Mouse (Mus musculus) hindbrain, embryonic 15.5 days (tissue): Measurements from ENCODE around the gene Zfp607b. TPM values are rescaled to one million over a fixed set of nuclear protein-coding genes. Genes with fewer than 3 reads are reported as not detected.

Experiments
- polyA plus RNA-seq: library from polyadenylated mRNA; unstranded; fragments of >200 nt; fragmentation: Nextera tagmentation; extraction: Ambion mirVana; gene quantifications from 2 replicates; pipeline ENCODE4 v1.2.1, GENCODE M21; 2015

The Zfp607b gene
- polyA plus RNA-seq, 1 experiment from 2014 or later, result 13.8 TPM

Other genes with a start within 250 kb of the Zfp607b start
- 3.2 and 3.7 TPM in 2 replicates for gene Sptbn4, start 241.7 kb upstream of the Zfp607b start, polyA plus RNA-seq
- 20.2 and 24.0 TPM in 2 replicates for gene Blvrb, start 241.4 kb upstream of the Zfp607b start, polyA plus RNA-seq
- gene Sertad3, start 215.6 kb upstream of the Zfp607b start, polyA plus RNA-seq, result 10.5 and 11.3 TPM in 2 replicates
- 9.3 and 9.8 TPM in 2 replicates for gene Sertad1, start 202.4 kb upstream of the Zfp607b start, polyA plus RNA-seq
- gene Prx, start 190.0 kb upstream of the Zfp607b start, polyA plus RNA-seq, result 1.8 and 1.9 TPM in 2 replicates
- 0.82 and 1.0 TPM in 2 replicates for gene Hipk4, start 166.1 kb upstream of the Zfp607b start, polyA plus RNA-seq
- gene Pld3, start 136.1 kb upstream of the Zfp607b start, polyA plus RNA-seq, result 189 TPM in 2 replicates
- gene 2310022A10Rik, start 136.1 kb upstream of the Zfp607b start, polyA plus RNA-seq, result 32.0 and 36.6 TPM in 2 replicates
- 66.3 and 74.2 TPM in 2 replicates for gene Akt2, start 97.8 kb upstream of the Zfp607b start, polyA plus RNA-seq
- 80.0 and 88.8 TPM in 2 replicates for gene Ttc9b, start 35.4 kb upstream of the Zfp607b start, polyA plus RNA-seq
- gene Map3k10, start 14.7 kb upstream of the Zfp607b start, polyA plus RNA-seq, result 20.8 and 21.0 TPM in 2 replicates
- gene Zfp60, start 42.0 kb downstream of the Zfp607b start, polyA plus RNA-seq, result 97.5 and 99.8 TPM in 2 replicates
- gene Zfp626, start 117.9 kb downstream of the Zfp607b start, polyA plus RNA-seq, result 1.9 and 2.1 TPM in 2 replicates
- 9.3 and 10.4 TPM in 2 replicates for gene Zfp59, start 149.3 kb downstream of the Zfp607b start, polyA plus RNA-seq
- gene Zfp607a, start 168.2 kb downstream of the Zfp607b start, polyA plus RNA-seq, result 1.4 and 1.6 TPM in 2 replicates
- 12.2 and 12.4 TPM in 2 replicates for gene Zfp974, start 240.1 kb downstream of the Zfp607b start, polyA plus RNA-seq